Mouse (Mus musculus): Measurements from ENCODE around the gene Gpm6b.

Gpm6b gene

DNA sequence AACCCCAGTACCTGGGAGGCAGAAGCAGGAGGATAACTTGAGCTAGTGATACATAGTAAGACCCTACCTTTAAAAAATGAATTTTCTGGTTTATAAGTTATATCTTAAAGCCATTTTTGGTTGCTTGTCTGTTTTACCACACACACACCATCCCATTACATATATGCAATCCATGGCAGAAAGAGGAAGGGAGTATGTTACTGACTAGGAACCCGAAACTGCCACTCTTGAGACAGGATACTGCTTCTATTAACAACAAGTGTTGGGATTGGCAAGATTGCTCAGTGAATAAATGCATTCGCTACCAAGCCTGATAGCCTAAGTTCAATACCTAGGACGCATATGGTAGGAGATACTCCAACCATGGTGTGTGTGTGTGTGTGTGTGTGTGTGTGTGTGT, 117.6 kb downstream of the Gpm6b start:
- DNase-seq (ENCODE audit: low read depth), result no peak

DNA sequence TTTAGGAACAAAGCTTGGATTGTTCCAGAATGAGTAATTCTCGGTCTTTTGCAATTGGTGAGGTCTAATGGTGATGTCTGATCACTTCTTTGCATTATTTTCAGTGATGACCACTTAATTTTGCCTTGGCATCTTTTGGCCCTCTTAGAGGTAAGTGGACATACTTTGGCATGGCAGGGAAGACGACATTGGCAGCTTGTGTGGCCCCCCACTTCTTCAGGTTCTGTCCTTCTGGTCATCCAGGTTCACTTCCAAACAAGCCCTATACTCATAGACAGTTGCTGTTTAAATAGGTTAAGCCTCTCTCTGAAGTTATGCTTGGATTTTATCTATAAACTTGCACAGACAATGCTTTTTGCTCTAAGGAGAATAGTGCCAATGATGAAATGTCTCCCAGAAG, 120.2 kb downstream of the Gpm6b start:
- no peak for DNase-seq (ENCODE audit: low read depth)

DNA sequence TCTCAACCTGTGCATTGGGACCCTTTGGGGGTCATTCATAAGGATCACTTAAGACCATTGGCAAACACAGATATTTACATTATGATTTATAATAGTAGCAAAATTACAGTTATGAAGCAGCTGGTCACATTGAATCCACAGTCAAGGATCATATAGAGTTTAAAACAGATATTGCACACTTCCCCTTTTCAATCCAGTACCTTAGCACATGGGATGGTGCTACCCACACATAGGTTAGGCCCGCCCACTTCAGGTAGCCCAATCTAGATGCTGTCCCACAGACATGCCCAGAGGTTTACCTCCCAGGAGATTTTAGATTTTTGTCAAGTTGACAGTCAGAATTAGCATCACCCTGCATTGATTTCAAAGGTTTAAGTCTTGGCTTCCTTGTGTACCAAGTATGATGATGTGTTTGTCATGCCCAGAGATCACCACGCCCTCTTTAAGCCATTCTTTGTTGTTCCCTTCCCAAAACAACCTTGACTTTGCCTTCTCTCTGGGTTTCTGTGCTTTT, 121.3 kb downstream of the Gpm6b start:
- DNase-seq (ENCODE audit: low read depth), result no peak

DNA sequence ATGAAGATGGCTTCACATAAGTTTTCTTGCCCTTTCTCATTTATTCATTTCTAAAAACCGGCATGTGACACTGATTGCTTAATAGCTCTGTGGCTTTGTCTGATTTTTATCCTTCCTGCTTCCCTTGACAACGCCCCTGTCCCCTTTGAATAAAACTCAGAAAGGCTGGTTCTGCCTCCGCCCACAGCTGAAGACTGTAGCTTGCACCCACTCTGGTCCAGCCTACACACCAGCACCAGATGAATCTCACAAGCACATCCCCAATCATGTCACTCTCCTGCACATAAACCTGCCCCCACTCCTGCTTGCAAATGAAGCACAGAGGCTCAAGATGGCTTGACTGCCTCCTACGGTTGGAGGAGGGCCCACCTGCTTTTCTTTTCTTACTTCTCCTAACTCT, 121.7 kb downstream of the Gpm6b start:
- DNase-seq (ENCODE audit: low read depth), result no peak

GRCm38 (mm10) chrX:166365458-166366213, 126.9 kb downstream of the Gpm6b start:
- no peak for DNase-seq (ENCODE audit: low read depth)

GRCm38 (mm10) chrX:166376681-166377328, 138.1 kb downstream of the Gpm6b start:
- DNase-seq (ENCODE audit: low read depth), result no peak

DNA sequence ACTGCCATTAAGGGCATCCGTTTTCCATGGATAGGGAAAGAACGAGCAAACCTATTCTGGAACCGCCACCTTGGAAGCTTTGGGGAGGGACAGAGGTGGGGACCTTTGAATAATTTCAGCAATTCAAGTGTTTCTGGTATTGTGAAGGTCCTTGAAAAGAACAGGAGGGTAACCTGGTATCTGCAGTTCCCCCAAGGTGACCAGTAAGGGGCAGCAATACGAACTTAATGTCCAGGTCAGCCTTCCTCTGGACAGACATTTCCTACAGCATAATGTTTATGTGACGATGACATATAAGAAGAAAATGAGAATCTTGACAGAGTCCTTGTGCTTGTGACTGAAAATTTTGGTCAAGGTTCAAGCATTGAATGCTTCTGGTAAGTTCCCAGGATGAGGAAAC, 139.9 kb downstream of the Gpm6b start:
- no peak for DNase-seq (ENCODE audit: low read depth)

DNA sequence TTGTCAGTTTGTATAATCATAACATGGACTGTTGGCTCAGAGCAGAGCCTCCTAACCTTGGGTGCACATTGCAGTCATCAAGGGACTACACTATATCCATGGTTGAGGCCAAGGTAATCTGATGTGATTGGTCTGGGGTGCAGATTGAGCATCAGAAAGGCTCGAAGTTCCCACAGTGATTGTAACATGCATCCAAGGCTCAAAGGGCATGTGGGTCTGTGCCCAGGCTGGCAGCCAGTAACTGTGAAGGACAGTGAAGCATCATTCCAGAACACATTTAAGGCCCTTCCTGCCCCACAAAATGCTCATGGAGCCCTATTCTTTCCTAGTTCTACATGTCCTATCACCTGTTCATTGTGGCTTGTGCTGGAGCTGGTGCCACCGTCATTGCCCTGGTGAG, 144.9 kb downstream of the Gpm6b start:
- DNase-seq (ENCODE audit: low read depth), result no peak

- no peak for DNase-seq (ENCODE audit: low read depth)
Measured at GRCm38 (mm10) chrX:166384935-166385334, 146.2 kb downstream of the Gpm6b start.

- DNase-seq (ENCODE audit: low read depth), result no peak
Measured at GRCm38 (mm10) chrX:166386656-166387055, 147.9 kb downstream of the Gpm6b start.

DNA sequence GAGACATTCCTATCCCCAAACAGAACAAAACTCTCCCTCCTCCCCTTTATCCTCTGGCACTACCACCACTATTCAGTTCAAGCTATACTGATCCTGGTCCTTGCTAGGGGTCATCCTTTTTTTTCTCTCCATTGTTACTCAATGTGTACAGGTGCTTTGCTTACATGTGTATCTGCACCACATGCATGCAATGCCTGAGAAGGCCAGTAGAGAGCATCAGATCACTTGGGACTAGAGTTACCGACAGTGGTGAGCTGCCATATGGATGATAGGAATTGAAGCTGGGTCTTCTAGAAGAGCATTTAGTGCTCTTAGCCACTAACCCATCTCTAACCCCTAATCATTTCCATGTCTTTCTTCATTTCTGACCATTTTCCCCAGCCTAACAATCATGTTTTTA, 155.0 kb downstream of the Gpm6b start:
- peak; percentile 17 for DNase-seq (ENCODE audit: low read depth)

GRCm38 (mm10) chrX:166407865-166408264, 169.2 kb downstream of the Gpm6b start:
- DNase-seq (ENCODE audit: low read depth), result no peak

DNA sequence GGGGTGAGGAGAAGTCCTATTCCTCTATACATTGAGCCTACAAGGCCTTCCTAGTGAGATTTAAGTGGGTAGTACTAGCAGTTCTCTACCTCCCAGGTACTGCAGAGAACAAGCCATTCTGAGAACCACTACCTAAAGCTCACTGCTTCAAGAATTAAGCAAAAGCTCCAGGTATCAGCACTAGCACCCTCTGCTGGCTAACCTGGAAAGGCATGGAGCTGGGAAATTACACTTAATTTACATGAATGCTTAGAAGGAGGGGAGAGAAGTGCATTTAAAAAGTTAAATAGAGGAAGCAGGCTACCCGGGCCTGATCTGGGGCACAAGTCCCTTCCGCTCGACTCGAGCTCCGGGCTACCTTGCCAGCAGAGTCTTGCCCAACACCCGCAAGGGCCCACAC, 177.5 kb downstream of the Gpm6b start:
- peak; percentile 47 for DNase-seq (ENCODE audit: low read depth)

DNA sequence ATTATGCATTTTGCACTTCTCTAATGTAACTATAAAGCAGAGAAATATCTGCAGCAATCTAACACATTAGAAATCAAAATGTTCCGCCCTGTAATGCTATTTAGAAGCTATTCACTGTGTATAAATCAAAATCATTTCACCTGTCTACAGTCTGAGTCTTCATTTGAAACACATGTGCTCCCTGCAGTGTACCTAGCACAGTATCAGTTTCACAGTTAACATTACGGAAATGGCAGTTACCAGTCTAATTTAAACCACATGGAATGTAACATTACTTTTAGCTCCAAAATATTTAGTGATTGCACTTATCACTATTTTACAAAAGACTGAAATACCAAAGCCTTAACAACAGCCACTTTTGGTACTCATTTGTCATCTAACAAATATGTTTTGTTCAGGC, 196.1 kb downstream of the Gpm6b start:
- no peak for DNase-seq (ENCODE audit: low read depth)
